Mouse (Mus musculus) liver, embryonic 14.5 days (tissue): ENCODE data around the gene Plpp4. TPM values are rescaled to one million over a fixed set of nuclear protein-coding genes. Genes with fewer than 3 reads are reported as not detected.

Experiments
- ATAC-seq: fragments of 200-750 bp; cut with Nextera tagmentation; 2 replicates; pipeline ENCODE4 v1.8.0; 2017; ENCODE audit warnings: moderate number of reproducible peaks, mild to moderate bottlenecking, moderate library complexity; ENCODE audit not compliant: insufficient read depth
- DNase-seq, 3 experiments: peaks; one replicate each; pipeline ENCODE4 v3.0.0-alpha.2; 2012 to 2013; ENCODE audit warnings: low read depth in 3 of 3, low spot score in 3 of 3
- H3K27ac ChIP-seq: fragments of 300-500 bp; sonication (generic); 2 replicates; pipeline ENCODE4 v1.5.1; 2014; ENCODE audit warnings: moderate library complexity, mild to moderate bottlenecking, control low read depth, inconsistent platforms
- H3K27me3 ChIP-seq: fragments of 300-500 bp; sonication (generic); 2 replicates; pipeline ENCODE4 v1.6.1; 2014; ENCODE audit warnings: mild to moderate bottlenecking, low read length, moderate library complexity; ENCODE audit not compliant: control insufficient read depth, insufficient read depth
- H3K36me3 ChIP-seq: fragments of 300-500 bp; sonication (generic); replicated peaks from 2 replicates; pipeline ENCODE4 v1.6.1; 2014; ENCODE audit warnings: low read depth; ENCODE audit not compliant: control insufficient read depth, insufficient read depth
- H3K4me1 ChIP-seq, 2 experiments: fragments of 200-500 bp in 1 of 2; fragments of 300-500 bp in 1 of 2; sonication (generic) in 1 of 2; replicated peaks; 2 replicates each; pipeline ENCODE4 v1.6.1; 2012 to 2014; ENCODE audit warnings: antibody characterized with exemption in 1 of 2, inconsistent platforms in 1 of 2, low read length in 1 of 2; ENCODE audit not compliant: control insufficient read depth in 2 of 2, insufficient read depth in 2 of 2
- H3K4me2 ChIP-seq: fragments of 300-500 bp; sonication (generic); 2 replicates; pipeline ENCODE4 v1.6.1; 2014; ENCODE audit warnings: low read depth, mild to moderate bottlenecking, control low read depth, moderate library complexity
- H3K4me3 ChIP-seq, 2 experiments: fragments of 200-500 bp in 1 of 2; fragments of 300-500 bp in 1 of 2; sonication (generic) in 1 of 2; 2 replicates each; pipeline ENCODE4 v1.5.1; 2012 to 2014; ENCODE audit warnings: low read depth in 2 of 2, low read length in 2 of 2, mild to moderate bottlenecking in 2 of 2, control low read depth in 1 of 2, inconsistent platforms in 1 of 2, moderate library complexity in 1 of 2; ENCODE audit not compliant: insufficient read depth in 1 of 2
- H3K9ac ChIP-seq: fragments of 300-500 bp; sonication (generic); replicated peaks from 2 replicates; pipeline ENCODE4 v1.6.1; 2014; ENCODE audit warnings: mild to moderate bottlenecking, control low read depth, moderate library complexity
- H3K9me3 ChIP-seq: fragments of 300-500 bp; sonication (generic); 2 replicates; pipeline ENCODE4 v1.6.1; 2016; ENCODE audit warnings: low read length, mixed read lengths; ENCODE audit not compliant: control insufficient read depth
- CTCF ChIP-seq: IDR thresholded peaks from 2 replicates; pipeline ENCODE4 v1.5.1; 2016; ENCODE audit warnings: antibody characterized with exemption, low read depth, control low read depth
- EP300 ChIP-seq: IDR thresholded peaks from 2 replicates; pipeline ENCODE4 v1.6.1; 2016; ENCODE audit warnings: antibody characterized with exemption, low read depth
- WGBS: fragments of 180-500 bp; shearing (Covaris S2); extraction: QIAGEN DNeasy Blood & Tissue Kit; methylation state at CpG from one replicate; pipeline ENCODE4 v1.1.7; 2014; ENCODE audit not compliant: insufficient replicate concordance; 5-methylcytosine and 5-hydroxymethylcytosine counted together
- polyA plus RNA-seq, 2 experiments: library from polyadenylated mRNA; depleted of rRNA in 1 of 2; stranded (reverse) in 1 of 2; unstranded in 1 of 2; fragments of >200 nt; fragmentation: Nextera tagmentation in 1 of 2; extraction: Ambion mirVana in 1 of 2; gene quantifications; 2 replicates each; pipeline versions ENCODE4 v1.2.1 to v1.2.3; 2012 to 2014

Plpp4 gene
- polyA plus RNA-seq, 2 experiments: 0.03 TPM; not detected in 1

GRCm38 (mm10) chr7:129406069-129406468, 149.2 kb downstream of the Plpp4 start:
- no peaks in the 10 kb centered on the region for H3K27me3 ChIP-seq

GRCm38 (mm10) chr7:129412695-129413094, 155.9 kb downstream of the Plpp4 start:
- 38% methylated on average over 2 of the region's 2 CpGs for WGBS
- Histone ChIP-seq H3K27ac (no peak overlapping the region), H3K4me1 (no peaks in the 10 kb centered on the region)

More at GRCm38 (mm10) chr7:129406069-129406468, 149.2 kb downstream of the Plpp4 start:
- no peaks in the 10 kb centered on the region for H3K36me3 ChIP-seq
- H3K9me3 ChIP-seq: no peaks in the 10 kb centered on the region
- H3K27ac ChIP-seq: no peak overlapping the region
- ATAC-seq (no peak), DNase-seq (no peak)
- no peaks in the 10 kb centered on the region for H3K4me1 ChIP-seq
- H3K4me2 ChIP-seq: no peak overlapping the region
- 52% methylated on average over 7 of the region's 7 CpGs for WGBS
- H3K4me3 ChIP-seq: no peak overlapping the region
- TF ChIP-seq EP300: no peak
- TF ChIP-seq CTCF: no peak
- H3K9ac ChIP-seq: no peak overlapping the region

GRCm38 (mm10) chr7:129415179-129415578, 158.3 kb downstream of the Plpp4 start:
- DNase-seq (no peak), ATAC-seq (no peak)
- no peak overlapping the region for H3K4me3 ChIP-seq
- H3K4me1 ChIP-seq: no peaks in the 10 kb centered on the region
- no peaks in the 10 kb centered on the region for H3K27me3 ChIP-seq
- TF ChIP-seq CTCF: no peak
- TF ChIP-seq EP300: no peak
- 49% methylated on average over 4 of the region's 4 CpGs for WGBS
- H3K36me3 ChIP-seq: no peaks in the 10 kb centered on the region
- no peaks in the 10 kb centered on the region for H3K9me3 ChIP-seq
- no peak overlapping the region for H3K9ac ChIP-seq
- no peak overlapping the region for H3K4me2 ChIP-seq
- H3K27ac ChIP-seq: no peak overlapping the region

More at GRCm38 (mm10) chr7:129412695-129413094, 155.9 kb downstream of the Plpp4 start:
- Histone ChIP-seq H3K27me3 (no peaks in the 10 kb centered on the region), H3K36me3 (no peaks in the 10 kb centered on the region), H3K4me2 (no peak overlapping the region), H3K4me3 (no peak overlapping the region), H3K9me3 (no peaks in the 10 kb centered on the region), H3K9ac (no peak overlapping the region)
- TF ChIP-seq EP300 (no peak), CTCF (no peak)
- ATAC-seq: no peak
- DNase-seq: no peak

GRCm38 (mm10) chr7:129421181-129421580, 164.3 kb downstream of the Plpp4 start:
- Histone ChIP-seq H3K27ac (no peak overlapping the region), H3K4me2 (no peak overlapping the region), H3K9me3 (no peaks in the 10 kb centered on the region), H3K4me3 (no peak overlapping the region), H3K36me3 (no peaks in the 10 kb centered on the region), H3K27me3 (no peaks in the 10 kb centered on the region), H3K4me1 (no peaks in the 10 kb centered on the region), H3K9ac (no peak overlapping the region)
- no peak for TF ChIP-seq EP300
- TF ChIP-seq CTCF: no peak
- no peak for DNase-seq
- ATAC-seq: no peak
- WGBS: 17% methylated on average over 1 of the region's 1 CpGs

GRCm38 (mm10) chr7:129425554-129425953, 168.7 kb downstream of the Plpp4 start:
- Histone ChIP-seq H3K27ac (no peak overlapping the region), H3K4me3 (no peak overlapping the region), H3K27me3 (no peaks in the 10 kb centered on the region), H3K9me3 (no peaks in the 10 kb centered on the region), H3K4me2 (no peak overlapping the region), H3K9ac (no peak overlapping the region), H3K4me1 (no peaks in the 10 kb centered on the region), H3K36me3 (no peaks in the 10 kb centered on the region)
- 27% methylated on average over 2 of the region's 2 CpGs for WGBS
- no peak for DNase-seq
- ATAC-seq: no peak
- no peak for TF ChIP-seq CTCF
- TF ChIP-seq EP300: no peak
